Mouse (Mus musculus) liver, embryonic 13.5 days (tissue): ENCODE results near the gene Ccer2. TPM values are rescaled to one million over a fixed set of nuclear protein-coding genes. Genes with fewer than 3 reads are reported as not detected.

Source experiments
- ATAC-seq: fragments of 200-750 bp; cut with Nextera tagmentation; 2 replicates; pipeline ENCODE4 v1.8.0; 2017; ENCODE audit warnings: low read depth, mild to moderate bottlenecking, moderate number of reproducible peaks, moderate library complexity
- DNase-seq: peaks from one replicate; pipeline ENCODE4 v3.0.0; 2022
- H3K27ac ChIP-seq: fragments of 300-500 bp; sonication (generic); 2 replicates; pipeline ENCODE4 v1.5.1; 2015; ENCODE audit warnings: moderate library complexity, mild to moderate bottlenecking, inconsistent platforms
- H3K27me3 ChIP-seq: fragments of 300-500 bp; sonication (generic); 2 replicates; pipeline ENCODE4 v1.6.1; 2015; ENCODE audit warnings: mild to moderate bottlenecking, inconsistent platforms
- H3K36me3 ChIP-seq: fragments of 300-500 bp; sonication (generic); 2 replicates; pipeline ENCODE4 v1.6.1; 2015; ENCODE audit warnings: mild to moderate bottlenecking, inconsistent platforms
- H3K4me1 ChIP-seq: fragments of 300-500 bp; sonication (generic); replicated peaks from 2 replicates; pipeline ENCODE4 v1.6.1; 2015; ENCODE audit warnings: inconsistent platforms
- H3K4me2 ChIP-seq: fragments of 300-500 bp; sonication (generic); 2 replicates; pipeline ENCODE4 v1.6.1; 2015; ENCODE audit warnings: inconsistent platforms, mild to moderate bottlenecking, moderate library complexity
- H3K4me3 ChIP-seq: fragments of 300-500 bp; sonication (generic); replicated peaks from 2 replicates; pipeline ENCODE4 v1.5.1; 2015; ENCODE audit warnings: mild to moderate bottlenecking, inconsistent platforms
- H3K9ac ChIP-seq: fragments of 300-500 bp; sonication (generic); 2 replicates; pipeline ENCODE4 v1.6.1; 2015; ENCODE audit warnings: mild to moderate bottlenecking, inconsistent platforms
- H3K9me3 ChIP-seq: fragments of 300-500 bp; sonication (generic); replicated peaks from 2 replicates; pipeline ENCODE4 v1.6.1; 2016; ENCODE audit warnings: inconsistent platforms
- WGBS: fragments of 180-500 bp; shearing (Covaris S2); methylation state at CpG from one replicate; pipeline ENCODE4 v1.1.7; 2015; ENCODE audit not compliant: insufficient replicate concordance; 5-methylcytosine and 5-hydroxymethylcytosine counted together
- polyA plus RNA-seq: library from polyadenylated mRNA; unstranded; fragments of >200 nt; fragmentation: Nextera tagmentation; extraction: Ambion mirVana; gene quantifications from 2 replicates; pipeline ENCODE4 v1.2.1, GENCODE M21; 2015

The Ccer2 gene
- polyA plus RNA-seq, 1 experiment from 2014 or later: not detected

DNA sequence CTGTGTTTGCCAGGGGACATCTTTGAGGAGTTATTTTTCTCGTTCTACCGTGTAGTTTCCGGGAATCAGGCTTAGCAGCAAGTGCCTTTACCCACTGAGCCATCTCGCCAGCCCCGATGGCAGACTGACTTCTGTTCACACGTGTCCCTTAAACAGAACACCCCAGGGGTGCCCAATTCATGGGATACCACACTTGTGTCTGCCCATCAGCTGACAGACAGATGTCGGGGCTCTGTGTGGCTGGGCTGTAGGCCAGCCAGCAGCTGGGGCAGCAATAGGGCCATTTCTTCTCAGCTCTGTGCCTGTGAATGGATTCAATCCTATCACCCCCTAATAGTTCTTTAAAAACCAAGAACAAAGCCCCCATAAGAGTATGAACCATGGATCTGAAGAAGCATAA is 19.2 kb downstream of the Ccer2 start:
- Histone ChIP-seq H3K9ac (no peak overlapping the region), H3K4me1 (peaks cover 14% of the 10 kb centered on the region), H3K27ac (no peak overlapping the region), H3K4me2 (no peak overlapping the region), H3K4me3 (no peak overlapping the region), H3K27me3 (no peaks in the 10 kb centered on the region), H3K9me3 (no peaks in the 10 kb centered on the region), H3K36me3 (peaks cover 7% of the 10 kb centered on the region; the same call in 1 of the 2 replicates)
- ATAC-seq (no peak), DNase-seq (no peak)
- 84% methylated on average over 7 of the region's 7 CpGs for WGBS

DNA sequence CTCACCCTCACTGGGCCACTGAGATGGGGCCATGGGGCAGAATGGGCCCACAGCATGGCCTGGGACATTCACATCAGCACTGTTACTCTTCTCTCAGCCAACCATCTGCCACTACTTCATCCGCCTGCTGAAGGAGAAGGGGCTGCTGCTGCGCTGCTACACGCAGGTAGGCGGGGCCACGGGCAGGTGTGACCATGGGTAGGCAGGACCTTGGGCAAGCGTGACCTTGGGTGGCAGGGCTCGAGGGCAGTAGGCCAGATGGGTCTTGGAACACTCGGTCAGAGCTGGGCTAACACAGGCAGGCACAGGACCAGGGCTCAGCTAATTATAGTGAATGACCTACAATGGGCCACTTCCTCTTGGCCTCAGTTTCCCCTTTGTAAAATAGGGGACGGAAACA is 22.9 kb downstream of the Ccer2 start:
- Histone ChIP-seq H3K4me1 (peaks cover 16% of the 10 kb centered on the region), H3K4me3 (no peak overlapping the region), H3K9me3 (no peaks in the 10 kb centered on the region), H3K9ac (no peak overlapping the region), H3K27ac (no peak overlapping the region), H3K36me3 (peaks cover 13% of the 10 kb centered on the region), H3K27me3 (no peaks in the 10 kb centered on the region), H3K4me2 (no peak overlapping the region)
- DNase-seq: no peak
- 74% methylated on average over 9 of the region's 9 CpGs for WGBS
- no peak for ATAC-seq

DNA sequence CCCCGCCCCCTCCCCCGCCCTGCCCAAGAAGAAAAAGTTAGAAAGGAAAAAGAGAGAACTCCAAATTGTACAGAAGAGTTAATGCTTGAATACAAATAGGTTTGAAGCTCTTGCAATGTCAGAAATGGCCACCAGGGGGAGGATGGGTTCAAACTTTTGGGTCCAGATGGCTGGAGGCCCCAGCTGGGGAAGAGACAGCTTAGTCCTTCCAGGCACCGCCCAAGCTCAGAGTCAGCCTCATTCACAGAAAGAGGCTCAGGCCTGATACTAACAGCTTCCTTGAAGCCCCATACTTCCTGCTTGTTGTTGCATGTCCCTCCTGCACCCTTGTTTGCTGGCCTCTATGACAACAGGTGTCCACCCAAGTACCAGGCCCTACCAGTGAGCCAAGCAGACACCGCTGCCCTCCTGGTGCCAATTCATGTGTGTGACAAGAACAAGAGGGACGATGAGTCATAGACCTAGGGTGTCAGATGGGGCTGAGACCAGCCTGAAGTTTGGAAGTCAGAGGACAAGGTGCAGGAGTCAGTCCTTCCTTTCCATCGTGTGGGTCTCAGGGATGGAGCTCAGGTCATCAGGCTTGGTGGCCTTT is 24.2 kb downstream of the Ccer2 start:
- DNase-seq (peak; percentile 77), ATAC-seq (peak; percentile 76)
- Histone ChIP-seq H3K9me3 (no peaks in the 10 kb centered on the region), H3K4me3 (no peak overlapping the region), H3K4me1 (peaks cover 16% of the 10 kb centered on the region), H3K27ac (no peak overlapping the region), H3K36me3 (peaks cover 13% of the 10 kb centered on the region), H3K27me3 (no peaks in the 10 kb centered on the region), H3K9ac (0 out of 2 replicates have a peak overlapping the region, but pooled peaks have one; percentile 3), H3K4me2 (no peak overlapping the region)
- WGBS: 41% methylated on average over 6 of the region's 6 CpGs

DNA sequence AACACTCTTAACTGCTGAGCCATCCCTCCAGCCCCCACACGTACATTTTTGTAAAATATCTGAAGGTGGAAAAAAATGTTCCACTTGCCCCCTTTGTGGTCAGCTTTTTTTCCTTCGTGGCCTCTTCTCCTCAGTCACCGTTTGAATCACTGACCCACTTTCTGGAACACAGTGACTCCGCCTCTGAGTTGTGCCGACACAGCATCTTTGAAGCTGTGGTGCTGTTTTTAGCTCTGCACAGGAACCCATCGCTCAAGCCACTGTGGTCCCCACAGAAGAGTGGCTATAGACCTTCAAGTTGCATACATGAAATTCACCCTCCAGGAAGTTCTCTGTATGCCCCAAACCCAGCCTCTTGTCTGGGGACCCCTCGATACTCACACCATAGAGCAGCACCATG is 24.9 kb downstream of the Ccer2 start:
- no peak overlapping the region for H3K4me3 ChIP-seq
- H3K27me3 ChIP-seq: no peaks in the 10 kb centered on the region
- H3K4me1 ChIP-seq: peaks cover 16% of the 10 kb centered on the region
- no peaks in the 10 kb centered on the region for H3K9me3 ChIP-seq
- no peak overlapping the region; the same call in 1 of the 2 replicates for H3K27ac ChIP-seq
- ATAC-seq (no peak), DNase-seq (no peak)
- no peak overlapping the region for H3K9ac ChIP-seq
- H3K36me3 ChIP-seq: peaks cover 13% of the 10 kb centered on the region
- no peak overlapping the region for H3K4me2 ChIP-seq
- WGBS: 62% methylated on average over 7 of the region's 7 CpGs

DNA sequence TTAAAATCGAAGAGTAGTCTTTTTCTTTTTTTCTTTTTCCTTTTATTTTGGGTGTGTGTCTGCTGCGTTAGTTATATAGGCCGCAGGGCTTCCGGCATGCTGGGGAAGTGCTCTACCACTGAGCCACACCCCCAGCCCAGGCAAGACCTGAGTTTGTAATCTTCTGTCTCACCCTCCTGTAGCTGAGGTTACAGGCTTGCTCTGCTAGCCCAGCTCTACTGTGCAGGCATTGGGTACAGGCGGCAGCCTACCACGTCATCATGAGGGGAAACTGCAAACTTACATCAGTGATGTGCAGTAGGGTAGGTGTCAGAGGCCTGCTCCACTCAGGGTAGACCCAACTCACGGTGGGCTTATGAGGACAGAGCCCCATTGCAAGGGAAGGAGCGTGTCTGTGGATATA is 25.3 kb downstream of the Ccer2 start:
- Histone ChIP-seq H3K36me3 (peaks cover 13% of the 10 kb centered on the region), H3K9me3 (no peaks in the 10 kb centered on the region), H3K9ac (no peak overlapping the region), H3K27ac (no peak overlapping the region), H3K4me1 (peaks cover 16% of the 10 kb centered on the region), H3K4me2 (no peak overlapping the region), H3K27me3 (no peaks in the 10 kb centered on the region), H3K4me3 (no peak overlapping the region)
- DNase-seq: no peak
- ATAC-seq: no peak
- 66% methylated on average over 8 of the region's 8 CpGs for WGBS

DNA sequence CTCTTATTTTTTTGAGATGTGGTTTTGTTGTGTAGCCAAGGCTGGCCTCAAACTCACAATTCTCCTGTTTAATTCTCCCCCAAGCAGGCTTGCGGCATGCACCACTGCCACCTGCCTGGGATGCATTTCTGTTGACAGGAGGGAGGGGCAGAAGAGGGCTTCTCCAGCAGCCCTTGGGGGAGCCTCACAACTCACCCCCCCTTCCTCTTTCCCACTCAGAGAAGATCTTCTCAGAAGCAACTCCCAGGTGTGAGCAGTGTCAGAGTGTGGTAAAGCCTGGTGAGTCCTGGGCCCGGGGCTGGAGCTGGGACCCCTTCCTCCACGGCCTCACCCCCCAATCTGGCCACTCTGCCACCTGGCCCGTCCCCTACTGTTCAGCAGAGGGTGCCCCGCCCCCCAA is 29.2 kb downstream of the Ccer2 start:
- ATAC-seq: no peak
- Histone ChIP-seq H3K36me3 (peaks cover 5% of the 10 kb centered on the region; the same call in 1 of the 2 replicates), H3K4me3 (no peak overlapping the region), H3K4me1 (peaks cover 26% of the 10 kb centered on the region), H3K27me3 (no peaks in the 10 kb centered on the region), H3K9me3 (no peaks in the 10 kb centered on the region), H3K27ac (no peak overlapping the region), H3K4me2 (no peak overlapping the region), H3K9ac (no peak overlapping the region)
- no peak for DNase-seq
- WGBS: 70% methylated on average over 5 of the region's 5 CpGs

DNA sequence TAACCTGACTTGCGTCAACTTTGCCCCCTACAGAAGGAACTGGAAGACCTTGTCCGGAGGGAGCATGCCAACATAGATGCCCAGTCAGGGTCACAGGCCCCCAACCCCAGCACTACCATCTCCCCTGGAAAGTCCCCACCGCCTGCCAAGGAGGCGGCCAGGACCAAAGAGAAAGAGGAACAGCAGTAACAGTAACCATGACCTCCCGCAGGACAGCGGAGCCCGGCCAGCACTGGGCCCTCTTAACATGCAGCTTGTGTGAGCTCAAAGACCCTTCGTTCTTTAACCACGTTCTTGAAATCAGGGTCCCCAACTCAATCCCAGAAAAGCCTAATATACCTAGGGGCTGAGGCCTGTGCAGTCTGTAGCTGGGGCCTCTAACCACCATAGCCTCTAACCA is 31.9 kb downstream of the Ccer2 start:
- H3K9me3 ChIP-seq: no peaks in the 10 kb centered on the region
- no peaks in the 10 kb centered on the region for H3K27me3 ChIP-seq
- no peak overlapping the region for H3K4me2 ChIP-seq
- H3K36me3 ChIP-seq: peaks cover 4% of the 10 kb centered on the region; the same call in 1 of the 2 replicates
- peaks cover 18% of the 10 kb centered on the region for H3K4me1 ChIP-seq
- DNase-seq (no peak), ATAC-seq (no peak)
- no peak overlapping the region for H3K27ac ChIP-seq
- H3K4me3 ChIP-seq: no peak overlapping the region
- H3K9ac ChIP-seq: no peak overlapping the region
- 83% methylated on average over 9 of the region's 9 CpGs for WGBS

DNA sequence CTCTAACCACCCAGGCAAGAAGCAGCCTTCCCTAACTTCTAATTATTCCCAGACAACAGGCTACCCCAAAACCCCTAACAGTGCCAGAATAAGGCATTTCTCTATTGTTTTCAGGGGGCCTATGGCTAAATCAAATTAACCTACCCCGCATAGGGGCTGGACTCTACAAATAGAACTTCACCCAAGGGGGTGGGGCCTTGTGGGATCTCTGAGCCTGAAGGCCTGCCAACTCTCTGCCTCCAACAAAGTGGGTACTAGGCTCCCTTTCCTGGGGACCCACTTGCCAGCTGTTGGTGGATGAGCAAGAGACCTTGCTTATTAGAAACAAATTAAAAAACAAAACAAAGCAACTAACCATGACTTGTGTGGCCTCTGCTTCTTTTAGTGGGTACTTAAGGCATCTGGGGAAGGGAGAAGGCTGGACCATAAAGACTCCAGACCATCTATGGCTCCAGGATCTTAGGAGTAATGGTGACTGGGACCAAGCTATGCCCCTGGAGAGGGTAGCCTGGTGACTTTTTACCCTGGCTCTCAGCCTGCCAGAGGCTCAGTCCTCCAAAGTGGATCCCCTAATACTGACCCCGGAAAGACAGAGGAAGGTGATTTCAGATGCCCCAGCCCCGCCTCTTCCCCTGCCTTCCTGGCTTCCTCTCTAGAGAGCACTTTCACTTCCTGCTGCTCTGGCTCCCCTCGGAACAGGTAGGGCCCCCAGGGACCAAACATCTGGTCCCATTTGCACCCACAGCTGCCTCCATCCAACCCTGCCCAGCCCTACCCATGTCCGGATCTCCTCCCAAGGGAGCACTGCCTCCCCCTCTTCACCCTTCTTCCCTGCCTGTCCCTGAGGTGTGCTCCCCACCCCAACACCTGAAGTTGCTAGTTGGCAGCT is 32.6 kb downstream of the Ccer2 start, which contains the start of gene Rinl:
Gene Rinl (plus strand): TSS at position 663 of the 889 bp plus-strand sequence.
- Histone ChIP-seq H3K4me1 (peaks cover 18% of the 10 kb centered on the region), H3K9ac (no peak within 1 kb of the TSS), H3K36me3 (no peaks in the 10 kb centered on the region), H3K4me3 (no peak within 1 kb of the TSS), H3K27ac (no peak within 1 kb of the TSS), H3K4me2 (no peak within 1 kb of the TSS), H3K9me3 (no peaks in the 10 kb centered on the region), H3K27me3 (no peaks in the 10 kb centered on the region)
- DNase-seq (no peak), ATAC-seq (no peak)
- WGBS: 45% methylated on average over 5 of the region's 5 CpGs

DNA sequence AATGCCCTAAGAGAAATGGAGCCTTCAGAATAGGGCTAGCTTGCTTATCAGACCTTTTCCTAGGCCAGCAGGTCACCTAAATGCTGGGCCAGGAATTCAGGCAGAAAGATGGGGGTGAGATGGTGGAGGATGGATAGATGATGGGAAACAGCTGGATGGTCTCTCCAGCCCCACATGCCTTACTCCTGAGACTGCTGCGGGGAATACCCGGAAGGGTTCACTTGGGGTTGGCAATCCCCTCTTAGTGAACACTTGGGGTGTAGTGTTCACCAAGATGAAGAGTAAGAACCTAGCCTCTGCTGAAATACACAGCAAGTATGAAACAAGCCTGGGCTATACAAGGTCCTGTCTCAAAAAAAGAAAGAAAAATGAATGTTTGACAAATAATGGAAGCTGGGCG is 33.3 kb downstream of the Ccer2 start:
- no peak overlapping the region for H3K4me3 ChIP-seq
- peaks cover 18% of the 10 kb centered on the region for H3K4me1 ChIP-seq
- DNase-seq (no peak), ATAC-seq (no peak)
- H3K27ac ChIP-seq: no peak overlapping the region
- H3K9me3 ChIP-seq: no peaks in the 10 kb centered on the region
- no peak overlapping the region for H3K4me2 ChIP-seq
- H3K36me3 ChIP-seq: no peaks in the 10 kb centered on the region
- H3K9ac ChIP-seq: no peak overlapping the region
- H3K27me3 ChIP-seq: no peaks in the 10 kb centered on the region
- WGBS: 86% methylated on average over 3 of the region's 3 CpGs

DNA sequence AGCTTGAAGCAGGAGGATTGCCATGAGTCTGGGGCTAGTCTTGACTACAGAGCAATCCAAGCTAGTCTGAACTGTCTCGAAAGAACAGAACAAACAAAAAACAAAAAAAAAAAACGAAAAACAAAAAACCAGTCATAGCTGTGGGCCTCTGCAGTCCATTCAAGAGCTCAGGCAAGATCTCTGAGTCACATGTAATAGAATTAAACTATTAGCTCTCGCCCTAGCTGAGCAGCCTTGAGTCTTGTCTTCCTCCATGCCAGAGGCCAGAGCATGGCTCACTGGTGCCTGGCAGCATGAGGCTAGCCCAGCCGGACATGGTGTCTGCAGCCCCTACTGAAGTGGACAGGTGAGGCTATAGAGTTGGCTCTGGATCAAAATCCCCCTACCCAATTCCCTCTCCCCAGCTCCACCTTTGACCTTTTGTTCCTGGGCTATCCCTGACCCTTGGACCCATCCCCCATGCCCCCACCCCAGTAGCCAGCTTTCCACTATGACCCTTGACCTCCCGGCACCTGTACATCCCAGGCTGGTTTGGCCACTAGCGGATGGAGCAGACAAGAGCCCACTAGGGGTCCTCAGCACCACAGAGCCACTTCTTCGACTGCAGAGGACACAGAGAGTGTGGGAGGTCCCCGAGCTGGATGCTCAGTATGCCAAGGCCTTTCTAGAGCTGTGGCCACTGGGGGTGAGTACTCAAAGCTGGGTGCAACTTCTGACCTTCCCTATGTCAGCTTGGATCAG is 34.3 kb downstream of the Ccer2 start:
- Histone ChIP-seq H3K27me3 (no peaks in the 10 kb centered on the region), H3K9me3 (no peaks in the 10 kb centered on the region), H3K27ac (no peak overlapping the region), H3K9ac (no peak overlapping the region), H3K4me1 (peaks cover 18% of the 10 kb centered on the region), H3K4me3 (no peak overlapping the region), H3K4me2 (no peak overlapping the region), H3K36me3 (no peaks in the 10 kb centered on the region)
- ATAC-seq: 0 out of 2 replicates have a peak, but pooled peaks have one; percentile 16
- DNase-seq: no peak
- WGBS: 52% methylated on average over 8 of the region's 8 CpGs

DNA sequence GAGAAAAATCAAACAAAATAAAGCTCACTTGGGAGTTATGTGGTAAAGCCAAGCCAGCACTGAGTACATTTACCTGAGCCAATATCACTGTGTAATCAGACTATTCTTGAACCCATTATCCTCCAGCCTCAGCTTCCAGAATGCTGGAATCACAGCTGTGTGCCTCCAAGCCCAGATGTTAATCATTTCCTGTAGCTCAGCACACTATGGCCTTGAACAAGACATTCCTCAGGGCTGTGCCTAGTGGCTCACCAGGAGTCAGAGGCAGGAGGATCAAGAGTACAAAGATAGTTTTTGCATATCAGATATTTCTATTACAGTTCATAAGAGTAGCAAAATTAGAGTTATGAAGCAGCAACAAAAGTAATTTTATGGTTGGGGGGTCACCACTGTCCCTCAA is 35.7 kb downstream of the Ccer2 start:
- Histone ChIP-seq H3K9me3 (no peaks in the 10 kb centered on the region), H3K9ac (no peak overlapping the region), H3K36me3 (no peaks in the 10 kb centered on the region), H3K4me3 (no peak overlapping the region), H3K27me3 (no peaks in the 10 kb centered on the region), H3K27ac (no peak overlapping the region), H3K4me1 (peaks cover 32% of the 10 kb centered on the region), H3K4me2 (no peak overlapping the region)
- no peak for DNase-seq
- no peak for ATAC-seq
